Mouse (Mus musculus): Measurements from ENCODE around the gene Taf11. TPM values are rescaled to one million over a fixed set of nuclear protein-coding genes. Genes with fewer than 3 reads are reported as not detected.

Gene Taf11
- polyA plus RNA-seq, 1 experiment from 2014 or later = 20.6 TPM

Other genes starting within 250 kb of the Taf11 start
- 0.12 TPM in 1 of 2 replicates, not detected in the other for gene Spdef, start 180.9 kb downstream of the Taf11 start, polyA plus RNA-seq (2015; fragmentation: Nextera tagmentation; extraction: Ambion mirVana)
- 14.3 and 16.8 TPM in 2 replicates for gene D17Wsu92e, start 89.2 kb downstream of the Taf11 start, polyA plus RNA-seq (2015; fragmentation: Nextera tagmentation; extraction: Ambion mirVana)
- 105 and 114 TPM in 2 replicates for gene Snrpc, start 71.7 kb downstream of the Taf11 start, polyA plus RNA-seq (2015; fragmentation: Nextera tagmentation; extraction: Ambion mirVana)
- 2.4 and 2.5 TPM in 2 replicates for gene Uhrf1bp1, start 53.4 kb downstream of the Taf11 start, polyA plus RNA-seq (2015; fragmentation: Nextera tagmentation; extraction: Ambion mirVana)
- gene Anks1, start 538 bp downstream of the Taf11 start, polyA plus RNA-seq (2015; fragmentation: Nextera tagmentation; extraction: Ambion mirVana) = 3.7 and 4.4 TPM in 2 replicates
- gene Tcp11, start 170.8 kb upstream of the Taf11 start, polyA plus RNA-seq (2015; fragmentation: Nextera tagmentation; extraction: Ambion mirVana) = 0.06 and 0.14 TPM in 2 replicates
- 0.12 and 0.21 TPM in 2 replicates for gene Scube3, start 232.3 kb upstream of the Taf11 start, polyA plus RNA-seq (2015; fragmentation: Nextera tagmentation; extraction: Ambion mirVana)

Measured in liver, embryonic 16.5 days (tissue).